ENCODE assay signal across 14 mouse cellular contexts in genomic region chr5:139758096-139758495, GRCm38 (mm10). TPM values are rescaled to one million over a fixed set of nuclear protein-coding genes. Genes with fewer than 3 reads are reported as not detected.
DNase-seq lines count a peak whose midpoint lies in the region.
"Had no signal": no experiment of that assay in that cellular context is flagged by ENCODE, and none has a peak within 500 bp of the region (broad histone marks: within the 10 kb centered on the region; RNA-seq: fewer than 3 reads in every experiment).

No protein-coding gene starts in this region.

- peak; percentile 74 to 80 for DNase-seq in frontal cortex, adult 2 months (ENCODE audit: extremely low spot score in 1 of 2, low spot score in 1 of 2)
- DNase-seq in frontal cortex, postnatal 10 days (ENCODE audit: low spot score in 2 of 2), result no peak
- peak; percentile 86 for DNase-seq in right cerebral cortex, adult 18-20 months
- no peak for DNase-seq in right cerebral cortex, postnatal 14 days
- peak; percentile 30 to 45 for DNase-seq in layer of hippocampus, postnatal 36 days
- no peak for DNase-seq in gastrocnemius, postnatal 36 days
- no peak for DNase-seq in MN1 (ENCODE audit: low spot score)
- DNase-seq: heart, postnatal 10 days; kidney, adult 11 months; liver; lung, postnatal 10 days; midbrain, embryonic 14.5 days; thymus, postnatal 14 days had no signal

- intact Hi-C loops in gastrocnemius, postnatal 36 days (cut with DNase I), result no loop called here

RNA-seq across cellular contexts. Expression of gene Ints1, which starts 17.4 kb away (rescaled TPM):
- 70.4 and 73.5 TPM in 2 replicates for polyA plus RNA-seq in frontal cortex, adult 2 months (2012; rRNA removed)
- total RNA-seq in layer of hippocampus, postnatal 36 days (2021), result 10 to 100 TPM; 86.4 to 91.9 TPM
- 10 to 100 TPM; 27.4 to 31.2 TPM for total RNA-seq in gastrocnemius, postnatal 36 days (2021)

RNA-seq across cellular contexts. Expression of gene Micall2, which starts 22.0 kb away (rescaled TPM):
- polyA plus RNA-seq in frontal cortex, adult 2 months (2012; rRNA removed), result 1.9 and 2.5 TPM in 2 replicates
- 1 to 10 TPM; 1.2 to 1.9 TPM for total RNA-seq in layer of hippocampus, postnatal 36 days (2021)
- under 1 TPM; 0.52 to 0.94 TPM for total RNA-seq in gastrocnemius, postnatal 36 days (2021)
- polyA plus RNA-seq: CD4-positive, CD25-positive, alpha-beta regulatory T cell, adult 4 months had no signal

RNA-seq across cellular contexts. Expression of gene Mafk, which starts 33.2 kb away (rescaled TPM):
- polyA plus RNA-seq in frontal cortex, adult 2 months (2012; rRNA removed), result 6.9 and 7.3 TPM in 2 replicates
- 1 to 10 TPM; 7.3 to 8.2 TPM for total RNA-seq in layer of hippocampus, postnatal 36 days (2021)
- total RNA-seq in gastrocnemius, postnatal 36 days (2021), result 10 to 100 TPM; 16.6 to 21.4 TPM

Comparison
In these comparisons a context has a peak if more than half of its experiments do, and no peak if none do; other contexts are left out.
1. DNase-seq: peak in frontal cortex, adult 2 months (2 of 2), right cerebral cortex, adult 18-20 months (single experiment) and layer of hippocampus, postnatal 36 days (2 of 2); none in frontal cortex, postnatal 10 days (0 of 2), right cerebral cortex, postnatal 14 days (single experiment), gastrocnemius, postnatal 36 days (0 of 2) and MN1 (single experiment).